Mouse (Mus musculus) erythroblast, embryonic 14.5 days (primary cell): ENCODE measurements around the gene Ugt2b5.

Source experiments
- GATA1 ChIP-seq: IDR thresholded peaks from 2 replicates; pipeline ENCODE4 v1.6.1; 2012; ENCODE audit warnings: low read length, inconsistent platforms, mixed read lengths
- TAL1 ChIP-seq: IDR thresholded peaks from 3 replicates; pipeline ENCODE4 v1.6.1; 2012; ENCODE audit warnings: low read length, inconsistent platforms, mixed read lengths

DNA sequence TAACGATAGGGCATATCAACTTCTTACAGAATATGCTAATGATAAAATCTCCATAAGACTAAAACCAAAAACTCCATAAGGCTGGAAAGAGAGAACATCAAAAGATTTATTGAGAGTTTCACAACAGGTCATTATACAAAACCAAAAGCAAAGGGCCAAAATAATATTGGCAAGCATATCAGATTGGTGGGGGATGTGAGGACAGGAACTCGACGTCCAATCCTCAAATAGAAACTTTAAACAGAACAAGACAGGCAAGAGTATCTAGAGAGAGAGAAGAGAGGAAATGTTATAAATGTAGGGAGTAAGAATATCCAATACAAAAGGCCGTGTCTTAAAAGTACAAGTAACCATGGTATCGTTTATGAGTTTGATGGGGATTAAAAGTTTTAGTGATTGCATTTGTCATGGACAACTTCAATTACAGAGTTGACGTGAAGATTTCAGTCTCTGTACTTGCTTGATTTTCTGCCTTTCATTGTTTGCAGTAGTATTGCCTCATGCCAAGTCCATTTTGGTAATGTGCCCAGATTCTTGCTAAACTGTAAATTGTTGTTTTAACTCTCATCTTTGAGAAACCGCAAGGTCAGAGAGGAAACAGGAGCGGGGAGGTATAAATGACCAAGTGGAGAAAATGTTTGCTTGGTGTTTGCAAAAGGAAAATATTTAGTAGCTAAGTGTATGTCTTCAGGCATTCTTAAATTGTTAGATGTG is 7.8 kb upstream of the Ugt2b5 start:
- no peak for TF ChIP-seq GATA1
- TF ChIP-seq TAL1: no peak
